Mouse (Mus musculus): ENCODE results near the gene Mfap2.

The Mfap2 gene

GRCm38 (mm10) chr4:141030541-141031206, 20.5 kb downstream of the Mfap2 start:
- no peak for DNase-seq

- DNase-seq = peak; percentile 83
Observed at GRCm38 (mm10) chr4:141031733-141032132, 21.5 kb downstream of the Mfap2 start.

- DNase-seq = no peak
Observed at GRCm38 (mm10) chr4:141033606-141034549, 23.7 kb downstream of the Mfap2 start.

- DNase-seq = no peak
Observed at GRCm38 (mm10) chr4:141041117-141041516, 30.9 kb downstream of the Mfap2 start.

GRCm38 (mm10) chr4:141044816-141045215, 34.6 kb downstream of the Mfap2 start:
- DNase-seq = peak; percentile 78

GRCm38 (mm10) chr4:141048810-141049475, 38.7 kb downstream of the Mfap2 start:
- DNase-seq = no peak

GRCm38 (mm10) chr4:141049476-141049835, 39.2 kb downstream of the Mfap2 start:
- DNase-seq = no peak

GRCm38 (mm10) chr4:141052442-141052841, 42.2 kb downstream of the Mfap2 start:
- no peak for DNase-seq

GRCm38 (mm10) chr4:141053138-141053537, 42.9 kb downstream of the Mfap2 start:
- DNase-seq = no peak

- no peak for DNase-seq
Observed at GRCm38 (mm10) chr4:141053568-141054161, 43.4 kb downstream of the Mfap2 start.

- DNase-seq = no peak
Observed at GRCm38 (mm10) chr4:141056970-141057369, 46.8 kb downstream of the Mfap2 start.

GRCm38 (mm10) chr4:141058835-141059234, 48.6 kb downstream of the Mfap2 start:
- no peak for DNase-seq

- DNase-seq = no peak
Observed at GRCm38 (mm10) chr4:141059616-141060425, 49.6 kb downstream of the Mfap2 start.

- peak; percentile 100 for DNase-seq
Observed at GRCm38 (mm10) chr4:141060426-141061301, 50.4 kb downstream of the Mfap2 start, which contains the start of gene Crocc. Gene Crocc (minus strand): TSS chr4:141060550.

GRCm38 (mm10) chr4:141064104-141064659, 54.0 kb downstream of the Mfap2 start:
- no peak for DNase-seq

GRCm38 (mm10) chr4:141065123-141065522, 54.9 kb downstream of the Mfap2 start:
- DNase-seq = peak; percentile 88

Data from thymus, postnatal 14 days (tissue).